Mouse (Mus musculus) thymus, adult 2 months (tissue): ENCODE results near the gene Pstk. TPM values are rescaled to one million over a fixed set of nuclear protein-coding genes. Genes with fewer than 3 reads are reported as not detected.

ENCODE experiments used
- DNase-seq: peaks from one replicate; pipeline ENCODE4 v3.0.0; 2021
- H3K27ac ChIP-seq: fragments of 200-500 bp; 2 replicates; pipeline ENCODE4 v1.5.1; 2012; ENCODE audit warnings: low read length, control low read depth; ENCODE audit not compliant: control insufficient read depth, insufficient read depth
- H3K27me3 ChIP-seq: fragments of 200-500 bp; 2 replicates; pipeline ENCODE4 v1.6.1; 2012; ENCODE audit warnings: mild to moderate bottlenecking, low read length, moderate library complexity, mixed read lengths; ENCODE audit not compliant: control insufficient read depth, insufficient read depth
- H3K36me3 ChIP-seq: fragments of 200-500 bp; 2 replicates; pipeline ENCODE4 v1.6.1; 2012; ENCODE audit warnings: mild to moderate bottlenecking, low read length, moderate library complexity; ENCODE audit not compliant: control insufficient read depth, insufficient read depth
- H3K4me1 ChIP-seq: fragments of 200-500 bp; replicated peaks from 2 replicates; pipeline ENCODE4 v1.6.1; 2012; ENCODE audit warnings: low read length; ENCODE audit not compliant: control insufficient read depth, insufficient read depth
- H3K4me3 ChIP-seq: fragments of 200-500 bp; 2 replicates; pipeline ENCODE4 v1.5.1; 2012; ENCODE audit warnings: mild to moderate bottlenecking, low read length, control low read depth, moderate library complexity; ENCODE audit not compliant: control insufficient read depth, insufficient read depth
- CTCF ChIP-seq: fragments of 200-500 bp; IDR thresholded peaks from 2 replicates; pipeline ENCODE4 v1.5.1; 2012; ENCODE audit warnings: mild to moderate bottlenecking, control low read depth, low read length, moderate library complexity, borderline replicate concordance; ENCODE audit not compliant: control insufficient read depth, poor library complexity, insufficient read depth; ENCODE audit errors: extremely low read depth
- POLR2A ChIP-seq: fragments of 200-500 bp; IDR thresholded peaks from 2 replicates; pipeline ENCODE4 v1.6.1; 2012; ENCODE audit warnings: mild to moderate bottlenecking, low read length, control low read depth, moderate library complexity; ENCODE audit not compliant: control insufficient read depth, poor library complexity, insufficient read depth; ENCODE audit errors: extremely low read depth
- WGBS: fragments of 180-500 bp; shearing (Covaris S2); methylation state at CpG from one replicate; pipeline ENCODE4 v1.1.7; 2018; 5-methylcytosine and 5-hydroxymethylcytosine counted together
- polyA plus RNA-seq: library from polyadenylated mRNA; depleted of rRNA; stranded (reverse); fragments of >200 nt; gene quantifications from 2 replicates; pipeline ENCODE4 v1.2.3, GENCODE M21; 2012

Pstk gene
- polyA plus RNA-seq, 1 experiment: 44.1 TPM

DNA sequence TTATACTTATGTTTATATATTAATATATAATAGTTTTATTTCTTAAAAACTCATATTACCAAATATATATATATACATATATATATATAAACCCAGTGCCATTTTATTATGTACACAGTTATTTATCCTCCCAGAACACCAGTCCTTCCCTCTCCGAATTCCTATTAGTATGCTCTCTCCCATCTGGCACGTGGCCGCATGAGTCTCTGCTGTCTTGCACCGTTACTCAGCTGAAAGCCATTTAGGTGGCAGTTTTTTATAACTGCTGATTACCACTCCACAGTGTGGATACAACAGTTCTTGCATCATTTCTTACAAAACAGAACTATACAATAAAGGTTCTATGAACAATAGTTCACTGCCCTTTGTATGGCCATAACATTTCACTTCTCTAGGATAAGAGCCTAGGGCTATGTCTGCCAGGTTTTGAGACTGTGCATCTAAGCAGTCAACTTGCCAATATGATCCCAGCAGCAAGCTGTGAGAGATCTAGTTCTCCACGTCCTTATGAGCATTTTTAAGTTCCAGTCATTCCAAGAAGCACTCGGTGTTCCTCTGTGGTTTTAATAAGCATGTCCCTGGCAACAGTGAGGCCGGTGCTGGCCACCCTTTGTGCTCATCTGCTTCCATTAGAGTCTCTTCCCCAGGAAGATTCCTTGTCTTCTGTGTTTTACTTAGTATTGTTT is 24.9 kb upstream of the Pstk start:
- WGBS: 92% methylated on average over 7 of the region's 7 CpGs
- Histone ChIP-seq H3K27ac (no peak overlapping the region), H3K4me3 (no peak overlapping the region), H3K27me3 (no peaks in the 10 kb centered on the region), H3K36me3 (peaks cover 36% of the 10 kb centered on the region), H3K4me1 (no peaks in the 10 kb centered on the region)
- DNase-seq: no peak
- no peak for TF ChIP-seq CTCF
- TF ChIP-seq POLR2A: no peak

DNA sequence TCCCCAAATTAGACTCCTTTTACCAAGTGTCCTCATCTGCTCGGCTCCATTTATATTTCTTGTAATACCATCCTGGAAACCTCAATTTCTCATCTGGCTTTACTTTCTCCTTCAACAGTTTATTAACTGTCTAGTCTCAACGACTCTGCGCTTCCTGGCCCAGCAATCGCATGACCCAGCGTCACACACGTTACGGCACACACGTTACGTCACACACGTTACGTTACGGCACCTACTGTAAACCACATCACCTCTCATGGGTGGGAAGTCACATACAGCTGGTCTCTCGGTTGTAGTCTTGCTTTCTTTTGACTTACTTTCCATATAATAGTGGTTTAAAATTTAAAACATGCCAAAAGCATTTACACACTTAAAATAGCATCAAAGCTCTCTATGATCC is 14.8 kb upstream of the Pstk start:
- no peaks in the 10 kb centered on the region for H3K27me3 ChIP-seq
- no peak overlapping the region for H3K4me3 ChIP-seq
- H3K36me3 ChIP-seq: peaks cover 19% of the 10 kb centered on the region
- WGBS: 98% methylated on average over 13 of the region's 13 CpGs
- H3K4me1 ChIP-seq: no peaks in the 10 kb centered on the region
- no peak overlapping the region for H3K27ac ChIP-seq
- no peak for DNase-seq
- TF ChIP-seq CTCF (no peak), POLR2A (no peak)

DNA sequence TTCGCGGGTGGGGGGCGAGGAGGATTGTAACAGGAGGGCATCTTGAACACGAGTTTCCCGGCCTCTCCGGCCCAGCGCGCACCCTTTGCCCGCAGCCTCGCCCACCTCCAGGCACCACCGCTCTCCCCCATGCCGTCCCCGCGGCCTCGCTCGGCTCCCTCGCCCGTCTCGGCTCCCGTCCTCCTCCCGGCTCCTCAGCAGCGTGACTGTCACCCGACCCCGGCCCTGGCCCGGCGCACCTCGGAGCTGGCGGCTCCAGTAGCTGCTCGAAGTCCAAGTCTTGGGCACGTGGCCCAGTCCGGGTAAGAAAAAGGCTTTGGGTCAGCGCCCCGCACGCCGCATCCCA is 8.7 kb upstream of the Pstk start:
- 2% methylated on average over 35 of the region's 35 CpGs for WGBS
- no peak for TF ChIP-seq POLR2A
- no peak for TF ChIP-seq CTCF
- H3K27ac ChIP-seq: no peak overlapping the region

DNA sequence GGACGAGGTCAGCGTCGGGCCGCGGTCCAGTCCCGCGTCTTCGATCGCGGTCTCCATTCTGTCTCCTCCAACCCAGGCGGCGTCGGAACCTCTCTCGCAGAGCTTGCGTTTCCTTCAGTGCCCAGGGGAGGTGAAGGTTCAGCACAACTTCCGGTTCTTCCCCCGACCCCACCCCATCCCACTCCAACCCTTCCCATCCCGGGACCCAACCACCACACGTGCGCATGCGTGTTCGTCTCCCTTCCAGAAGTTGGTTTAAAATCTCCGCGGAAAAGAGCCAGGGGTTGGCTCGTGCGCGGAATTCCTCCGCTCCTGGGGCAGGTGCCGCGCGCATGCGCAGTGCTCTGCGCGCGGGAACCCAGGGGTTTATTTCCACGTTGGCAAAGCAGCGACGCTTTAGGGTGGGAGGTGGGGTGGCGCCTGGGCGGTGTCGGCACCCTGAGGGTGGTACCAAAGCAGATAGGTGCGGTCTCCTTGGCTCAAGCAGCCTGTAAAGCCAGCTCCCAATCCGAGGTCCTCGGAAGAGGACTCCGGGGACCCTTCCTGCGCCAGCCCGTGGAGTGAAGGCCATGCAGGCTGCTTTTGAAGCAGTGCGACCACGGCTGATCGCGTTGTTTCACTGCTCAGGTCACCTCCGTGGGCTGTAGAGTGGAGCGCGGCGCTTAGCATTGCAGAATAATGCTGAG is 8.2 kb upstream of the Pstk start, which contains the start of gene 2310057M21Rik:
2310057M21Rik (minus strand) TSS at position 145 of the 686 bp plus-strand sequence.
- H3K36me3 ChIP-seq: no peaks in the 10 kb centered on the region
- under 1% methylated on average over 55 of the region's 55 CpGs for WGBS
- peak; percentile 25; the same call in 1 of the 2 replicates for TF ChIP-seq CTCF
- TF ChIP-seq POLR2A: peak; percentile 70; the same call in 1 of the 2 replicates
- H3K4me3 ChIP-seq: peak within 1 kb of the TSS; percentile 89
- H3K4me1 ChIP-seq: peaks cover 6% of the 10 kb centered on the region
- H3K27me3 ChIP-seq: no peaks in the 10 kb centered on the region
- H3K27ac ChIP-seq: peak within 1 kb of the TSS; percentile 39; the same call in 1 of the 2 replicates
- peak; percentile 88 for DNase-seq

More for the DNA sequence above, 8.7 kb upstream of the Pstk start:
- DNase-seq: no peak
- Histone ChIP-seq H3K4me1 (peaks cover 6% of the 10 kb centered on the region), H3K36me3 (peaks cover 2% of the 10 kb centered on the region; the same call in 1 of the 2 replicates), H3K27me3 (no peaks in the 10 kb centered on the region), H3K4me3 (peak overlapping the region; percentile 89)

DNA sequence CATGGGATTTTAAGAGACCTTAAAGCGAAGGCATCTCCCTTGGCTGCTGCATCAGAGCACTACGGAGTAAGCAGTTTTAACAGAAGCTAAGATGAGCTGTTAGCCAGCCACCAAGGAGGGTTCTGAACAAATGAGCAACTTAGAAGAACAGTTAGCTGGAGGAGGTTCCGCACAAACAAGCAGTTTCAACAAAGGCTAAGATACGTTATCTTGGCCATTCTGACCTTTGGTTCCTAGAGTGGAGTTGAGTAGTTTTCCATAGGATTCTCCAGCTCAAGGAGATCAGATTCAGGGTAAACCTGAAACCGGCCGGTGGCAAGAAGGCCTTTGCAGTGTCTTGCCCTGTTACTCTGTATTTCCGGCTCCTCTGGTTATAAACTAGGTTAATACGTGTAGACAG is 6.8 kb upstream of the Pstk start:
- H3K4me3 ChIP-seq: no peak overlapping the region
- no peaks in the 10 kb centered on the region for H3K36me3 ChIP-seq
- DNase-seq: no peak
- H3K27ac ChIP-seq: no peak overlapping the region
- H3K4me1 ChIP-seq: peaks cover 6% of the 10 kb centered on the region
- 97% methylated on average over 8 of the region's 8 CpGs for WGBS
- no peak for TF ChIP-seq POLR2A
- no peaks in the 10 kb centered on the region for H3K27me3 ChIP-seq

DNA sequence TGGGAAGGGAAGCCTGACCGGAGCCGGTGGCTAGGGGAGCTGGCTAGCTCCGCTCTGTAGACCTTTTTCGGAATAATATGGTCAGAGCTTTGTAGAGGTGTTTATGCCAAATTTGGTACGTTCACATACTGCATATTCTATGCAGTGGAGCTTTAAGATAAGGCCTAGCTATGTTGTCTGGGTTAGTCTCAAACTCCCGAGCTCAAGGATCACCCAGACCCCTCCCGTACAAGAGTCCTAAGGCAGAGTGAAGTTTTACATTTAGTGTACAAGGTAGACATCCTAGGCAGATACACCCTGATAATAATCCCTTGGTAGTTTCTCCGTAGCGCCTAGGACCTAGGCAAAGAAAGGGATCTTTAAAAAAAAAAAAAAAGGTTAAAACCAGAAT is 524 bp downstream of the Pstk start:
- 15% methylated on average over 9 of the region's 9 CpGs for WGBS
- no peak for TF ChIP-seq POLR2A
- TF ChIP-seq CTCF: no peak
- no peaks in the 10 kb centered on the region for H3K36me3 ChIP-seq
- no peak overlapping the region for H3K27ac ChIP-seq
- H3K4me3 ChIP-seq: peak overlapping the region; percentile 56
- no peak for DNase-seq
- no peaks in the 10 kb centered on the region for H3K27me3 ChIP-seq
- no peaks in the 10 kb centered on the region for H3K4me1 ChIP-seq
